Mouse (Mus musculus): ENCODE results near the gene Inpp4a.

Gene Inpp4a

DNA sequence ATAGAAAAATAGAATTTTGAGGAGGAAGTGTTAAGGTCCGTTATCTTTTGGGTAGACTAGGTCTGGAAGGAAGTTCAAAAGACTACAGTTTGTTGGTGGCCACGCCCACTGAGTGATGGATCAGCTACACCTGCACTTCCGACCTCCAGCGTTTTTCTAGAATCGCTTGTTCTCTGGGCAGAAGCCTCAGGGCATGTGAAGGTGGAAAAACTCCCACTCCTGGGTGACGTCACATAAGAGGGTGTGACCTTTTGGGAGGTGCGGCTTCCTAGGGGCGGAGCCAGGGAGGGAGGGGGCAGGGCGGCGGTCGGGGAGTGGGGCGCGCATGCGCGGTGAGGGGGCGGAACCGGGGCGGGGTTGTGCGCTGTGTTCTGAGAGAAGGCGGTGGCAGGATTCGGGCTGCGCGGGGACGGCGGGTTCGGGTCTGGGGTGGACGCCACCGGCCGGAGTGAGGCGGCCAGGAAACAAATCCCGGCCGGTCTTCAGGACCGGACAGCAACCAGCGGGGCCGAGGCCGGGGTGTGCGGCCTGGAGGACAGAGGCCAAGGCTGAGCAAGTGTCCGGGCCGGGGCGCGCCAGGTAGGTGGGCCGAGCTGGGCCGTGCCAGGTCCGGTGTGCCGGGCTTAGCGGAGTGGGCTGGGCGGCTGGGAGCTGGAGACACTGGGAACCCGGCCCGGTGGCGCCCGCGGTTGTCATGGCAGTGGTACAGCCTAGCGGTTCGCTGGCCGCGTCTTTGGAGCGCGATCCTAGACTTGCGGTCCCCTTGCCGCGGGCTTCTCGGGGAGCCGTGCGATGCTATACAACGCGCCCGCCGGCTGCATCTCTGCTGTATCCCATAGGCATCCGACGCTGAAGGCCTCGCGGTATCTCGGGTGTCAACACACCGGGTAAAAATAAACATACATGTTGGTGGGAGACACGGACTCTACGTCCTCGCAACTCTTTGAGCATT lies at the start of gene Inpp4a:
Inpp4a (plus strand) TSS at position 326 of the 952 bp plus-strand sequence.
- peak; percentile 95 for DNase-seq

DNA sequence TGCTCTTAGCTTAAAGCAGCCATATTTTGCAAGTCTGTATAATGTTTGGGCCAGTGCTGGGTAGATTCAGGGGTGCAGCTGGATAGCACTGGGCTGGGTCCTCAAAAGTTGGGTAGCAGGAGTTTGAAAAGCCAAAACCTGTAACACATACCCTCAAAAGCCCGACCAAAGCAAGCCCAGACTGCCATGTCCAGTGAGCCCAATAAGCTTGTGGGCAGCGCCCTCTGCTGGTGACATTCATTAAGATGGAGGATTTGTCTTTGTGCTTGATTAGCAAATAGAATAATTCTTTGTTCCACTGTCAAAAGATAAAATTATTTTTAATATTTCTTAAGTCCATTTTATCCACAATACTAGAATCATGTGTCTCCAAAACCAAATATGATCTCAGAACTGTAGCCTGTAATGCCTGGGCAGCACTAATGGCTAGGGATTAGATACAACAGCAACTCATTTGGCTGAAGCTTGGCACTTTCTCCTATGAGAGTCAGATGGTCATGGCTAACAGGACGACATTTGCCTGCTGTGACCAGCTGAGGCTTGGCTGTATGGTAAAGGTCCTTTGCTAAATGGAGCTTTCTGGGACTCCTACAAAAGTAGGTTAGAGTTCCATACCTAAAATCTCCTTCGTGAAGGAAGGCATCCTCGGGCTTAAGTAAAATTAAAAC lies 48.9 kb upstream of the Inpp4a start:
- peak; percentile 83 for DNase-seq

DNA sequence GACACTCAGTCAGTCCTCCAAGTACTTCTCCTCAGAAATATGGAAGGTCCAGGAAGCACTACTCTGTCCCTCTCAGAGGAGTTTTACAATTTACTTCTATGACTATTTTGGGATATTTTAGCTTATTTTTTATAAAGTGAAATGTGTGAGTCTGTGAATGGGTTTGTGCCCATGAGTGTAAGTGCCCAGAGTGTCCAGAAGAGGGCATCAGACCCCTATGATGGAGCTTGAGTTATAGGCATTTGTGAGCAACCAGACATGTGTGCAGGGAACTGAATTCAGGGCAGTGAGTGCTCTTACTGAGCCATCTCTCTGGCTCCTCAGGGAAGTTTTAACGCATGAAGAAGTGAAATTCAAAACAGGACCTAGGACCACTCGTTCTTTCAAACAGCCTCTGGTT lies 41.2 kb upstream of the Inpp4a start:
- DNase-seq, result no peak

DNA sequence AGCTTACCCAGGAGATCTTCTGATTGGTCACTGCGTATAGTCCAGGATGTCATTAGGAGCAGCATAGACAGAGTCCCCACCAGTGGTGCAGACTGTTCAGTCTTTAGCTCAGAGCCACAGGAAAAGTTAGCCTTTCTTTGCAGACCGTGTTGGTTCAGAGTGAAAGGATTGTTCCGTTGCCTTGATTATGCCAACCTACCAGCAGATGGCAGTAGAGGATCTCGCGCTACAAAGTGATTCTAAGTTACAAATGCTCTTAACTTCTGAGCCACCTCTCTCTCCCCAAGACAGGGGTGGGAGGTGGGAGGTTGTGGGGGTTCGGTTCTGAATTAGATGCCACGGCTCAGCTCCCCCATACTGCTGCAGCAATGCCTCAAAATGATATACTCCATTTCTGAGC lies 27.2 kb upstream of the Inpp4a start:
- peak; percentile 66 for DNase-seq

DNA sequence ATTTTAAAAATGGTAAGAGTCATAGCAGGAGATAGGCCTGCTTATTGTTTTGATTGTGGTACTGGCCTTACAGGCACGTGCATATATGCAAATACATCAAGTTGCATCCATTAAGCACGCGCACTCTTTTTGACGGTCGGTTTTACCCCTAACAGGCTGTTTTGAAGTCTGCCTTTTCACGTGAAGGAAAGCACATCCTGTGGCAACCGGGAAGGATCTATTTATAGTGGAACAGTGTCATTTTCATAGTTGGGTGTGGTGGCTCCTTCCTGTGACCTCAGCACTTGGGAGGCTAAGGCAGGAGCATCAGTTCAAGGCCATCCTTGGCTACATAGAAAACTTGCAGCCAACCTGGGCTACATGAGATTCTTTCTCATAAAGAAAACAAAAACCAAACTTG lies 13.1 kb upstream of the Inpp4a start:
- no peak for DNase-seq

DNA sequence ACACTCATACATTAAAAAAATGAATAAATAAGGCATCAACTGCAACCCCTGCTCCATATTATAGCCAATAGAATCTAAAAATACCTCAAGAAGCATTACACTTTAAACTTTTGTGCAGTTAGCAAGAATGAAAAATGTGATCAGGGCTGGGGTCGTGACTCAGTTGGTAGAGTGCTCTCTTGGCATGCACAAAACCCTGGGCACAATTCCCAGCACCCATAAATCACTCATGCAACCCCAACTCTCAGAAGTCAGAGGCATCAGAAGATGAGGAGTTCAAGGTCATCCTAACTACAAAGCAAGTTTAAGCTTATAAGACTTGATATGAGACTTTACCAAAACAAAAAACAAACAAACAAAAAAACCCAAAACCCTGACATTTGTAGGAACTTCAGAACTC lies 11.9 kb upstream of the Inpp4a start:
- DNase-seq, result no peak

DNA sequence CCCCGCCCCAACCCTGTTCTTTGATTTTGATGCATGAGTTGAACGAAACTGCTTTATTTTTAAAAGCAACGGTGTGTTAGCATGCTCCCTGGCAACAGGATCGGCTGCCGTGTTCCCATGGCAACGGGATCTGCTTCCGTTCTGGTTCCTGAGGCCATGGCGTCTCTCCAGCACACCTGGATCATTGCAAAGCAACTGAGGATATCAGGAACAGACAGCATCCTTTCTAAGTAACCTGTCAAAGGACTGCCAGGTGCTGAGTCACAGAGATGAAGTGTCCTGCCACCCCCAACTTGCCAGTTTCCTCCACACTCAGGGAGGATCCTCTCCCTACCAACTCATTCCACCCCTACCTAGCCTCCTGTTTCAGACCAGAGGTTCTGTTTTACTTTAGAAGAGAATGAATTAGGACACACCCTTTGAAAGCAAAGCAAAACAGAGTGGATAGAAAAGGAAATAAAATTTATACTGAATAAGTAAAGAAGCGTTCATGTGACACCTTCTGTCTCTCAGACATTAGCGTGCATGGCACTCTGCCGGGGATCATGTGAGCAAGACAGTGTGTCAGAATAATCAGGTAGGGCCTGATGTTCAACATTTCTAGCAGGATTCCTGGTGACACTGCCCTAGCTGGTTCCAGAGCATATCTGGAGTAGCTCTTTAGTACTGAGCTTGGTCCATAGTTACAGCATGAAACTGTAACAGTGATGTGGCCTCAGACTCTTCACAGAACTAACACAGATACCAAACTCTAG lies 11.3 kb upstream of the Inpp4a start:
- DNase-seq, result no peak

DNA sequence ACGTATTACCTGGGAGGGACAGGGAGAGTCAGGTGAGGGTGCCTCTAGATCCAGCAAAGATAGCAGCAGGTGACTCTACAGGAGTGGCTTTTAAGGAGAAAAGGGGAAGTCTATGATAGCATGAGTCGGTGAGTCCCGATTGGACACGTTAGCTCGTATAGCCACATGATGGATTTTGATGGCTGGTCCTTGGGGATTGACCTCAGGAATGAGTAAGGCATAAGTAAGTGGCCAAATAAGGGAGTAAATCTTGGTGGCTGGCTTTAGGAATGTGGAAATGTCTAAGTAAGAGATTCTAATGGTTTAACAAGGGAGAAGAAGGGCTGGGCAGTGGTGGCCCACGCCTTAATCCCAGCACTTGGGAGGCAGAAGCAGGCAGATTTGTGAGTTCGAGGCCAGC lies 10.7 kb upstream of the Inpp4a start:
- DNase-seq, result no peak

DNA sequence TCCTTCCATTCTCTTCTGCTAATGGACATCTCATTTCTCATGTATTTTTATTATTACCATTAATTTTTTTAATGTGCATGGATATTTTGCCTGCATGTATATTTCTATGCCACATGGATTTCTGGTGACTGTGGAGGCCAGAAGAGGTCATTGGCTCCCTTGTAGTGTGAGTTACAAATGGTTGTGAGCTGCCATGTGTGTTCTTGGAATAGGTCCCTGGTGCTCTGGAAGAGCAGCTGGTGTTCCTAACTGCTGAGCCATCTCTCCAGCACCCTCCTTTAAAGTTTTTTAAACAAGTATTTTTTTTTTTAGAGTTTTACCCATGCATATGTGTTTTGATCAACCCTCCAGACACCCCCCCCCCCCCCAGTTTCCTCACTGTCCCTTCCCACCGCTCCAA lies 3.3 kb upstream of the Inpp4a start:
- DNase-seq, result no peak

DNA sequence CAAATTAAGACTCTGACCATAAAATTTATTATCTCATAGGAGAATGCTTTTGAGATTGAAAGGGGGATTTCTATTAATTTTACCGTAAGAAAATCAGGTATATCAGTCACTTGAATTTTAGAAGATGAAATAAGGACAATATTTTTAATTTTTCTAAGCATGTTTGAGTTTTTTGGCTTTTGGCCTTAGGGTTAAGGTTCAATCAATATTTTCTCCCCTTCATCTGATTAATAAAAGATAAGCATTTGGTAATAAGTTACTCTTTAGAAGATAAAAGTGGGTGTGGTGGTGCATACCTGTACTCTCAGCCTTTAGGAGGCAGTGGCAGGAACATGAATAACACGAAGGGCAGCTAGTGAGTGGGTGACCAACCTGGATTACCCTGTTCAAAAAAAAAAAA lies 761 bp upstream of the Inpp4a start:
- no peak for DNase-seq

DNA sequence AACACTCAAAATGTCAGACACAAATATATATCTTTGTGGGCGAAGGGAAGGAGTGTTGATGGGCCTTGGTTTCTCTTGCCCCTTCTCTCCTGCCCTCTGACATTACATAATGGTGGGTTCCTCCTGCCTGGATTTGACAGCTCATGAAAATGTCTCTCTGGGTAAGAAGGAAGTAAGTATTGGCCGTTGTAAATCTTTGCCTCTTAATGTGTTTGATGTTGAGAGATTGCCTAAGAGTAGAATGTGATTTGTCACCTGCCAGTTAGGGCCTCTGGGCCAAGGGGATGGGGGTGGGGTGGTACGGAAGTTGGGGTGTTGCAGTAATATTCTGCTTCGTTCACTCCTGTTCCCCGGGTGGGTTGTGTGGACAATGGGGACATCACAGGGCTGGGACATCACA lies 985 bp downstream of the Inpp4a start:
- no peak for DNase-seq

DNA sequence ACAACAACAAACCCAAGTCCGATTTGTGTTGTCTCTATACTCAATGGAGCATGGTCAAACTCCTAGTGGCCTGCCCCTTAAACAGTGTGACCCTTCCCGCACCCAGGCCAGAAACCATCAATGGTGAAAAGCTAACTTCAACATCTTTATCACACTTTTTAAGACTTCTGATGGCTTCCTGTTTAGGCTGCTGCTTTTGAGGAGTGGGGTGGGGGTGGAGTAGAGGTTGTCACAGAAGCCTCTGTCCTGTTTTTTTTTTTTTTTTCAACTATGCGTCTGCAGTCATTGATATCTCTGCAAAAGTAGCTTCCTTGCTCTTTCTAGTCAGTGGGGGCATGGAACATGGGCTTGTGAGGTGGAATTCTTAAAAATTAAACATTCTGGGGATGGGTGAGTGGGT lies 3.1 kb downstream of the Inpp4a start:
- DNase-seq, result no peak

DNA sequence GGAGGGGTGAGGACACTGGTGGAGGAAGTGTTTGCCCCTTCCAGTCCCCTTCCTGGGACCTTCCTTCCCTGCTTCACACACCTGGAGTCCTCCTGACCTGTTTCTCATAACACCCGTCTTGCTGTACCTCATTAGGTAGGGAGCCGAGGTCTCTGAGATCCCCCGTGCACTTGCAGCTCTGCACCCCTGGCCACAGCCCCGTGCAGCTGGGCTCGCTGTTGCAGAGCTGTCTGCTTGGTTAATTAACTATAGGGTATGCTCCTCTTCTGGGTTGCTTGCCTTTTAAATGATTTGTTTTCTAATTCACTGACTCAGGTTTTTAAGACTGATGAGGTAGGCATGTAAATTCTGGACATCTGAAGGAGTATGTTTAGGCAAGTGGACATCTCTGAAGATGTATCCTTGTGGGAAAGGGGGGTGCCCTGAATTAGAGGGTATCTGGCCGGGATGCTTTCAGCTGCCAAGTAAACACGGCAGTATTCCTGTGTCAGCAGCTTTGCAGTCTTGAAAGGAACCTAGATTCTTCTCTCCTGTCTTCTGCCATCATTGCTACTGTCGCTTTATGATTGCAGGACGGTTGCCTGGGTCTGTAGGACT lies 6.1 kb downstream of the Inpp4a start:
- no peak for DNase-seq

DNA sequence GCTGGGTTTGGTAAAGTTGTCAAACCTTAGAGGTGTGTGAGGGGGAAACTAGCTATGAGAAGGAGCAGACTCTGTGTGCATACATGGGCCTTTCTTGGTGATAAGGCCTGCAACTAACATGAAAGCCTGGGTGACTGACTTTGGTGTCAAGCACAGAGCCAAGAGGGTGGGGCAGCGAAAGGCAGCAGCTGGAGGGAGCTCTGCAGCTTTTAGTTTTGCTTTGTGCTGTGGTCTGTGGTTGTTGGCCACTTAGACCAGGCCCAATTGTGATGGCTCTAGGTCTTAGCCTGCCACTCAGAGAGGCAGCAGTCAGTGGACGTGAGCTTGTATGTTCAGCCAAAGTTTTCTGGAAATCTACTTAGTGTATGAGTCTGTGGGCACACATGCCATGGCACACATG lies 7.9 kb downstream of the Inpp4a start:
- no peak for DNase-seq

DNA sequence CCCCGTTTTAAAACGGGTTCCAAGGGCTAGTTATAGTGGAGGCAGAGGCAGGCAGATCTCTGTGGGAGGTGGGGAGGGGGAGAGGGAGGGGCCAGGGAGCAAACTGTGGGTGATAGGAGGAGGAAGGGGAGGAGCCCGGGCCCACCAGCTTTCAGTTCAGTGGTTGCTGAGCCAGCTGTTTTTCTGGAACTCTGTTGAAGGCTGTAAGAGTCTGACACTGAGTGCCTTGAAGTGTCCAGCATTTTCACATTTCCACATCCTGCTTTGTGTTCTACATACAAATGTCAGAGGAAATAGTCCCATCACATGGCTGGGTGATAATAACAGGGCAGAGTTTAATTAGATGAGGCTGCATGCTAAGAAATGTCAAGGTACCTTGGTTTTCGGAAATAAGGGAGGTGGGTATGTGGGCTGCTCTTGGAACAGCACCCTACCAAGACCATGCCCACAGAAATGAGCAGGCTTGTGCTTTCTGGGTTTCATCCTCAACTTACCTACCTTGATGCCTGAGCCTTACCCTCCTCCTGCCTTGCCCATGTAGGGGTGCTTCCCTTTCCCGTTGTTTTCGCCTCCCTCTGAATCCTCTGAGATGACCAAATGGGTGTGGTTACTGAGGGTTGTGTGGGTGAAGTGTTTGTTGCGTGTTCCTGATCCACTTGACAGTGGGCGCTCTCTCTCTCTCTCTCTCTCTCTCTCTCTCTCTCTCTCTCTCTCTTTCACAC lies 8.5 kb downstream of the Inpp4a start:
- DNase-seq, result no peak

DNA sequence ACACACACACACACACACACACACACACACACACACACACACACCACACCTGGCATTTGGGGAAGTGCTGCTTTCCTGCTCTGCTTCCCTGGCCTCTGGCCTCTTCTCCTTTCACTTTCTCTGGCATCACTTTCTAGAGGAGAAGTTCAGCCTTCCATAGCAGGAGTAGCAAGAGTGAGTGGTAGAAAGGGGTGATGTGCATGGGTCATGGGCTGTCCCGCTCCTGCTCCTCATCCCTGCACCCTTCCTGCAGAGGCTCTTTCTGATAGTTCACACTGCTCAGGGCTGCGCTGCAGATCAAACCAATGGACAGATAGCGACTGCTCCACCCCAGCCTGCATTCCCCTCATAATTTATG lies 9.1 kb downstream of the Inpp4a start:
- no peak for DNase-seq

DNA sequence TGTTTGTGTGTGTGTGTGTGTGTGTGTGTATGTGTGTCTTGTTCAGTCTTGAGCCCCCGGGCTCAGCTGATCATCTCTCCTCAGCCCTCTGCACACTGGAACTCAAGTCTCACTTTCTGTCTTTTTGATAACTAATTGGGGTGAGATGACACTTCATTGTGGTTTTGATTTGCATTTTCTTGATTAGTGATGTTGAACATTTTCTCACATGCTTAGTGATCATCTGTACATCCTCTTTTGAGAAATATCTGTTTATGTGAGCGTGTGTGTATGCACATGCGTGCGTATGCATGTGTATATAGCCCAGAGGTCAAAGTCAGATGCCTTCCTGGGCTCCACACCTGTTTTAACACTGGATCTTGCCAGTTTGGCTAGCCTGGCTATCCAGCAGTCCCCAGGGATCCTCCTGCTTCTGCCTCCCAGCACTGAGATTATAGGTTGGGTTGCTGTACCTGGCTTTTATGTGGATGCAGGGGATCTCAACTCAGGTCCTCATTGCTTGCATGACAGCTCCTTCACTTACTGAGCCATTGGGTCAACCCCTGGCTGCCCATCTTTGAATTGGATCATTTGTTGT lies 10.4 kb downstream of the Inpp4a start:
- no peak for DNase-seq

DNA sequence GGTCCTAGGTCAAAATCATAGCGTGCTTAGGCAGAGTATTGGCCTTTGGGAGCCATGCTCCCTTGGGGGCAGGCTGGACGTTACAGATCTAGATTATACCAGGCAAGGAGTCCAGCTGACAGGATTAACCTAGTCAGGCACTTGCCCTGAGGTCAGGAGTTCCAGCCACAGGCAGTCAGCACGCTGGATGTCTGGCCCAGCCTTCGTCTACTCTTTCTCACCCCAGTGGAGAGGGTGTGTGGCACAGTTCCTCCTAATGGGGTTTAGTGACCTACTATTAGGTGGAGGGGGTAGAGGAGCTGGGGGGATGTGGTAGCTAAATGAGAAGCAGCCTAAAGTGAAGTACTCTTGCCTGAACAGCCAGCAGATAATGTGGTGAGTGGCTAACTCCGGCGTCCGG lies 14.7 kb downstream of the Inpp4a start:
- DNase-seq, result no peak

DNA sequence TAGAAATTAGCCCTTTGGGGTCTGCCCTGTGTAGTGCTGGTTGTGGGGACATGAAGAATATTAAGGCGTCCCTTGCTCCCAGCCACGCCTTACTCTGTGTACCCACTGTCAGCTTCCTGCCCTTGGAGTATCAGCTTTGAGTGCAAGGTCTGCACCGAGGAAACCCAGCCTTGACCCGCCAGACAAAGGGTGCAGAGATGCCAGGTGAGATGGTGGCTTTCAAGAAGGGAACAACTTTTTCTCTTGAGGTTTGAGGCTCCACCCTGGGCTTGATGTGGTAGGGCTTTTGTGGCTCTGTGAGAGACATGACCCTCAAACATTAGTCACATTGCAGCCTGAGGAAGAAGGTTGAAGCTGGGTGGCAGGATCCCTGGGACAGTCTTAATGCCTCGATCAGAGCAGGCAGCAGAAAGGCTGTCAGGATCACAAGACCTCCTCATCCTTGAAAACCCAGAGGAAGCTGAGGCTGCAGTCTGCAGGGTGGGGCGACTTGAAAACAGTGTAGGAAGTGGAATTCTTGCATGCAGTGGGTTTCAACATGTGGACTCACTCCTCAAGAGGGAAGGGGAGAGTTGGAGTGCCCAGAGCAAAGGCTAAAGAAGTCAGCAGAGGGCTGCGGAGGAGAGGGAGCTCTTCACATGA lies 18.1 kb downstream of the Inpp4a start:
- no peak for DNase-seq

DNA sequence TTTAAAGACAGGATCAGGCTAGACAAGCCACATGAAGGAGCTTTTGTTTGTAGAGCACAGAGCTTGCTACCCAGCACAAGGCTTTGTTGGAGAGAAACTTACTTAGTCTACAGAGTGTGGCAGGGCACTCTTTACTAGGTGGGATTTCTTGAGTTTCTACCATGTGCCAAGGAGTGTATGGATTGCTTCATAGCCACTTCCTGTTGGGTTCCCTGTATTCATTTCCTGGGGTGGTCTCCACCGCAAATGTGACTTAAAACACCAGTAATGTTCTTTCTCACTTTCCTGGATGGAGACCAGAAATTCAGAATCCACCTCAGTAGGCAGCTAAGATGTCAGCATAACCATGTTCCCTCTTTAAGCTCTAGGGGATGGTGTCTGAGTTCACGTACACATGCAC lies 18.9 kb downstream of the Inpp4a start:
- DNase-seq, result no peak

DNA sequence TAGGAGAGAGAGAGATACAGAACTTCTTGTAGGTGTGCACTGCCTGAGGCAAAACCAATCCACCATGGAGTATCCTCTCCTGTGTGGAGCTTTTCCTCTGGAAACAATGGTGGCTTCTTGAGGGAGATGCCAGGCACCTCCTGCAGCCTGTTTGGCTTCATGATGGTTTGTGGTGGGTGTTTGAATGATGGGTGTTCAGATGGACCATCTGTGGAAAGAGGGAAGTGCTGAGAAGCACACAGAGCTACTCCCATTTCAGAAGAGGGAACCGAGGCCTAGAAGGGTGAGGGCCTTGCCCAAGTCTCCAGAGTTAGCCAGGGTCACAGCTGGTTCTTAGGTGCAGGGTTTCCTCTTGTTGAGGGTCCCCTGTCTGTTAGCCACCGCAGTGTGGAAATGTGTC lies 23.0 kb downstream of the Inpp4a start:
- DNase-seq, result no peak

DNA sequence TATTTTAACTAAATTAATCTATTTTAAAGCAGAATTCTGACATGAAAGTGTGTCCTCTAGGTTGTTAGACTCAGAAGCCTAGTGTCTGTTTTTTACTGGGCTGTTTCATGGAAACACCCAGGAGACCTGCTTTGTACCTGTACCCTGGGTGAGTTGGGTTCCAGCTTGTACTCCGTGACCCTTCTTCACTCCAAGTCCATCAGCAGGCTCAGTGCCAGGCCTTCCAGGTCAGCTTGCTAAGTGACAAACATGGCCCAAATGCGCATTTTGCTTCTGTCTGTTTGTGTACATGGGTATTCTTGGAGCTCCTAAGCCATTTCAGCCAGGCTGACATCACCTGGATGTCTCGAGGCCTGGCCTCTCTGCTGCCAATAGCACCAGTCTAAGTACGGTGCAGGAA lies 23.5 kb downstream of the Inpp4a start:
- no peak for DNase-seq

All from kidney, postnatal 14 days (tissue).